Mouse (Mus musculus) naive thymus-derived CD4-positive, alpha-beta T cell, adult 5 months (primary cell): ENCODE data around the gene Rab8b. TPM values are rescaled to one million over a fixed set of nuclear protein-coding genes. Genes with fewer than 3 reads are reported as not detected.

Source experiments
- polyA plus RNA-seq: library from polyadenylated mRNA; unstranded; fragments of 100-300 nt; shearing (Covaris generic); gene quantifications from one replicate; pipeline ENCODE4 v1.2.1, GENCODE M21; 2017

Gene Rab8b
- polyA plus RNA-seq = 55.6 TPM

DNA sequence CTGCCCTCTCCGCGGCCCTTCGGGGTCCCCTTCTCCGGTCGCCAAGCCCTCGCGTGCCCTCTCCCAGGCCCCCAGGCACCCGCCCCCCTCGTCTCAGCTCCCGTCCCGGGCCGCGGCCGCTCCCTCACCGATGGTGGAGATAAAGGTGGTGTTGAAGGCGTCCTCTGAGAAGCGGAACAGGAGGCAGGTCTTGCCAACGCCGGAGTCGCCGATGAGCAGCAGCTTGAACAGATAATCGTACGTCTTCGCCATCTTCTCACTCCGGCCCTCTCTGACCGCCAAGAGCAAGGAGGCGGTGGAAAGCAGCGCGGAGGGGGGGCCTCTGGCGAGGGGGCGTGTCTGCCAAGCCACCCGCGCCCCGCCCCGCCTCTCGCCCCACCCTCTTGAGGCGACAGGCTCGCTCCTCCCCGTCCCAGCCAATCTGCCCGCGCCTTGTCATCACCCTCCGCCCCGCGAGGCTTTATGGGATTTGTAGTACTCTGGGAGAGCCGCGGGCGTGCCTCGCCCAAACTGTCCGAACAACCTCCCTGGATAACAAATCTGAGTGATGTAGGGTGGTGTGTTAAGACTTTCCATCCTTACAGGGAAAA, at the start of gene Rab8b:
Gene Rab8b (minus strand): TSS at position 306 of the 590 bp plus-strand sequence.

DNA sequence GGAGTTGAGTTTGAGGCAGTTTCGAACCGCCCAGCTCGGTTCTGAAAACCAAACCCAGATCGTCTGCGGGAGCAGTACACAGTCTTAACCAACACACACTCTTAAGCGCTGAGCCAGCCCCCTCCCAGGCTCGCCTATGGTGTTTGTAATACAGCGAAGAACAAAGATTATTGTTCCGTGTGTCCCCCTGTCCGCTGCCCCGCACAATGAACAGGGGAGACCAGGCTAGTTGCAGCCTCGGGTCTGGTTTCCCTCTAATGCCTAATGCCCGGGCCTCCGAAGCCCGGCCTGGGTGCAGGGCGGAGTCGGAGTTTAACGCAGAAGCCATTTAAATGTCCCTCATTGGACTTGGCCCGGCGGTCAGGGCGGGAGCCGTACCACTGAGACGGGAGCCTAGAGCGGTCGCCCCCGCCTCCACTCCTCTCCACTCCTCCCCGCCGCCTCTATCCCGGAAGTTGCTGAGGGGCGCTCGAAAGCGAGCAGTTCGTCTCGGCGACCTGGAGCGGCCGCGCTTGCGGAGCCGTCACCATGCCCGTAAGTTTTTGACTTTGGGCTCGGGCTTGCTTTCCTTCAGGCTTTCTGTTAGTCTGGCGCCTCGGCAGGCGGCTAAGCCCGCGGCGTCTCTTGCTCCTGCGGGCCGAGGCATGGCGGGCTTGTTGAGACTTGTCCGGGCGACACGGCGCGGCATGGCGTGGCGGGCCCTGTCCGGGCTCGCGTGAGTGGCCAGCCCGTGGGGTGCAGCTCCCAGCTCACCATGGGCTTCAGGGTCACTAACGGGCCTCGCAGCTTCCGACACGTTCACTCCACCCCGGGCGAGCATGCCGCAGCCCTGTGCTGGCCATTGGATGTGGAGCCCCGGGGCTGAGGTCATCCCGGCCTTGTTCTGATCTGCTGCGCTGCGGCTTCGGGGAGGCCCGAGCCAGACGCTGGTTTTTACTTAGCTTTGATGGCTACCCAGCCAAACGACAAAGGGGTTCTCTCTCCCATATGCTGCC, 26.5 kb upstream of the Rab8b start, which contains the start of gene Rps27l:
Gene Rps27l (plus strand): TSS at position 440 of the 995 bp plus-strand sequence.

GRCm38 (mm10) chr9:66834318-66835096, 85.0 kb downstream of the Rab8b start, which contains the start of gene Aph1c:
Gene Aph1c, minus strand, starts transcription at chr9:66834726.

DNA sequence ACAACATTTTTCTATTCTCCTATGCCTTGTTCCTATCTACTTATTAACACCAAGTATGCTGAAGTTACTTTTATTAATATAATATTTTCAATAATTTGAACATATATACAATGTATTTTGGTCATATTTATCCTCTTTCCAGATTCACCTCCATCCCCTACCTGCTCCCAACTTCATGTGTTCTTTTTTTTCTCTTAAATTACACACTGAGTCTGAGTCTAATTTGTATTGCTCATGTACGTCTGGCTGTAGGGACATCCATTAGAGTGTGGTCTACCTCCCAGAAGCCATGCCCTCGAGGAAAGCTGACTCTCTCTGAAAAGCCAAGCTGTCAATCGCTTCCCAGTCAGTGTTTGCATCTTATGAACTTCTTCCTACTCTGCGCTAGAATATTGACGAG, 122.7 kb downstream of the Rab8b start, which contains the start of gene Gm10647:
Gene Gm10647 (plus strand): TSS at position 301 of the 400 bp plus-strand sequence.

DNA sequence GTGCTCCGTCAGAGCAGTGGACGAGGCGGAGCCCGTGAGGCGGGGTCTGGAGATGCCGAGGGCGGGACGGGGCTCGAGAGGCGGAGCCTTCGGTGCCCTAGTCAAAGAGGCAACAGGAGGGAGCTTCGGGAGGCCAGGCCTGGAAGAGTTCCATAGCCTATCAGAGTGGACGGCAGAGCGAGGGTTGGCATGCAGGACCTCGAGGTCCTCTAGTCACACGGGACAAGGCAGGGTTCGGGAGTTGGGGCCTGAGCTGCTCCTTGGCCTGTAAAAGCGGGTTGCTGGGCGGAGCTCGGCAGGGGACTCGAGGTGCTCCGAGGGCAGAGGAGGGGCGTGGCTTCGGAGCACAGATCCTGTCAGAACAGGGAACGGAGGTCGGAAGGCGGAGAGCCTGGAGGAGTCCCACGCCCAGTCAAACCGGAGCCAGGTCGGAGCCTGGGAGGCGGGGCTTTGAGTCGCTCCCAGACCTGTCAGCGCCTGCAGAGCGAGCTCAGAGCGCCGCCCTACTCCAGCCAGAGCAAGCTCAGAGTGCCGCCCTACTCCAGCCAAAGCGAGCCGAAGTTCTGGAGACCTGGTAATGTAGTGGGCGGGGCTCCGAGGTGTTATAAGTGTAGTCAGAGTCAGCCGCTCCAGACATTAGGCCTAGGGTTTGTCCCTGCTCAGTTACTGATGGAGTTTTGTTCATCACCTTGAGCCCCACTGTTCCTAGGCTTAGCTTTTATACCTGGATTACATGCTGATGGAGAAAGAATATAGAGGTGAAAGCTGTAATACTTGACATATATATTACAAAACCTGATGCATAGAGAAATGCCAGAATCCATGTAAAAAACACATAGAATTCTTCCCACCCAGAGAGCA, 123.8 kb downstream of the Rab8b start, which contains the start of gene Aph1b:
Gene Aph1b (minus strand): TSS at position 27 of the 861 bp plus-strand sequence.

Other genes with a start within 250 kb of the Rab8b start
- 2.4 TPM for gene Car12, start 206.0 kb downstream of the Rab8b start, polyA plus RNA-seq
- 0.56 TPM for gene Aph1b, start 124.2 kb downstream of the Rab8b start, polyA plus RNA-seq
- not detected for gene Gm10647, start 122.6 kb downstream of the Rab8b start, polyA plus RNA-seq
- 0.31 TPM for gene Aph1c, start 85.0 kb downstream of the Rab8b start, polyA plus RNA-seq
- 60.5 TPM for gene Rps27l, start 26.4 kb upstream of the Rab8b start, polyA plus RNA-seq
- gene Lactb, start 55.8 kb upstream of the Rab8b start, polyA plus RNA-seq = 27.9 TPM
- 31.2 TPM for gene Tpm1, start 129.7 kb upstream of the Rab8b start, polyA plus RNA-seq